Mouse (Mus musculus) urinary bladder, postnatal 14 days (tissue): ENCODE measurements at regions not wholly inside any gene's neighbourhood (a gene's known extent, or its start where the extent isn't known, plus 50 kb on each side); places are given as distances from the start of the nearest gene placed in this dataset.

Experiments used
- DNase-seq: peaks from one replicate; pipeline ENCODE4 v3.0.0; 2021; ENCODE audit warnings: low spot score

DNA sequence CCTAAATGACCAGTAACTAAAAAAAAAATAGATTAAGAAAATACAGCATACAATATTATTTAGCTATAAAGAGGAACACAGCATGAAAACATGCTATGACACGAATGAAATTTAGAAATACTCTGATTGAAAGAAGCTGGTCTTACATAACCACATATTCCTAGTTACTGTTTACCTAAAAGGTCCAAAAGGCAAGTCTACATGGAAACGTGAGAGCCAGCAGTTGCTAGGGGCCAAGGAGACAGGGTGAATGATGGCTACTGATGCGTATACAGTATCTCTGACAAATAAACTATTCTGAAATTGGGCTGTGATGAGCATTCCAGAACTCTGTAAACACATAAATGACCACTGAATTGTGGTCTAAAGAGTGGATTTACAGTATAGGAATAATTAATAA is 194.5 kb upstream of the Zbtb20 start:
- no peak for DNase-seq

DNA sequence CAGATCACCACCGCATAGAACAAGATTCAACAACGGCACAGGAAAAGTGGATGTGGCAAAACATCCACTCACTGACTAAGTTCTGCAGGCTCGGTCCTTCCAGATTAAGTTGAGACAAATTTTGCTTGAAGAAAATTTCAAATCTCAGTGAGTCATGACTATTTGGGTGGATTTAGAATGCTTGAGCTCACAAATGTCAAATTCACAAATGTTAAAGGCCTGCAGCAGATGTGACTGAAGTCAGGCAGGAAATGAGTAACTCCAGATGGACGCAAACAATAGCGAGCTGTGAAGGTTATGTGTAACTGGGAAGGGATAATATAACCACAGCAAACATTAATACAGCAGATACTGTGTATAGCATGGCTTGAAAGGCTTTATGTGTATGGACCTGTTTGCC is 198.5 kb upstream of the Zbtb20 start:
- DNase-seq, result no peak

DNA sequence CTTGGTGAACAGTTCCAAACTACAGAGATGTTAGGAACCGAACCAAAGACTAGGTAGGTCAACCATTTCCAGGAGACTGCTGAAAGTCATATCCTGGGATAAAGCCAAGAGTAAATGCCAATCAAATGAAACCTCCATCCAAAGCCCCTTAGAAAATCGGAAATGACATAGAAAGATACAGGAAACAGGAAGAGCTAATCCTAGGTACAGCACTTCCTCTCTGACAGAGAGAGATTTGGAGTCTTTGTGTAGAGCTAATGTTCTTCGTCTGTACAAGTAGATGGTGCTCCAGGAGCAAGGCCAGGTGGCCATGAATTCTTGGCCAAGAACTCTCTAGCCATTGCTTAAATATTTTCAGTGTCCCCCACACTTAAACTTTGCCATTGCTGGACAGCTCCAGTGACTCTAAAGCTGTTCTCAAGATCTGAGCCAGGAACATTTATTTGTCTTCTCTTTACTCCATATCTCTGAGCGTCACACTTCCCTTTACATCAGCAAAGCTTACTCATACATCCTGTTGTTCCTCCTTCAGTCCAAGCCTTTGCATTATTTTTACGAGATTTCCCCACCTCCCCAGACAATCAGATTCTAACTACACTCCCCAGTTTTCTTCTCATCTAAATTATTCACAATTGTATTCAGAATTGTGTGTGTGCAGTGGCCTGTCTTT is 199.1 kb upstream of the Zbtb20 start:
- no peak for DNase-seq

DNA sequence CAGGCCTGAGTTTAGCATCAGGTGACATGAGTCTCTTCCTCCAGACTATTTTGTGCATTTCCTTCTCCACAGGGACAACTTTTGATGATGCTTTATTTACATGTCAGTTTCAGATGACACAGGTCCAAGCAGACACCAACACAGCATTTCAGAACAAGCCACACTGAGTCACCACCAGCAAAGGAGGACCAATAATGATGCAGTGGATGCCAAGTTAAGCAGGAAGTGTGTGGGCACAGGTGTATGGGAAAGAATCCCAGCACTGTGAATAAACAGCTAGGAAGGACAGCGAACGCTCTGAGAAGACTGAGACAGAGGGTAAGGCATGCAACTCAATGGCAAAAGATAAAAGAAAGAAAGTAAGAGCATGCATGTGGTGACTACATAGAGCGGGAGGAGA is 200.7 kb upstream of the Zbtb20 start:
- no peak for DNase-seq

DNA sequence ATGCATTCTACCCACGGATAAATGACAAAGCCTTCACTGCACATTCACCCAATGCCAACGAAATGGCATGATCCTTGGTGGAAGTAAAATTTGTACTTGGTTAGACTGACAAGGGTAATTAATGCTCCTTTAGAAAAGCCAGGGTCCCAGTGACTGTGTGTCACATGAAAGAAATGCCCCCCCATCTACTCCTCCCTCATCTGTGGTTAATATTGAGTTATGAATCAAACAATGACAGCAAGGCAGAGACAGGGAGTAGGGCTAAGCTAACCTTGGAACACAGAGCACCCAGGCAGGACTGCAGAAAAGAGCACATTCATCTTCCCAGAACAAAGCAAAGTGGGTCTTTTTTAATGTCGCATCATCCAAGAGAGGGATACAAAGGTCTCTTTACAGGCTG is 209.1 kb upstream of the Zbtb20 start:
- DNase-seq, result no peak

DNA sequence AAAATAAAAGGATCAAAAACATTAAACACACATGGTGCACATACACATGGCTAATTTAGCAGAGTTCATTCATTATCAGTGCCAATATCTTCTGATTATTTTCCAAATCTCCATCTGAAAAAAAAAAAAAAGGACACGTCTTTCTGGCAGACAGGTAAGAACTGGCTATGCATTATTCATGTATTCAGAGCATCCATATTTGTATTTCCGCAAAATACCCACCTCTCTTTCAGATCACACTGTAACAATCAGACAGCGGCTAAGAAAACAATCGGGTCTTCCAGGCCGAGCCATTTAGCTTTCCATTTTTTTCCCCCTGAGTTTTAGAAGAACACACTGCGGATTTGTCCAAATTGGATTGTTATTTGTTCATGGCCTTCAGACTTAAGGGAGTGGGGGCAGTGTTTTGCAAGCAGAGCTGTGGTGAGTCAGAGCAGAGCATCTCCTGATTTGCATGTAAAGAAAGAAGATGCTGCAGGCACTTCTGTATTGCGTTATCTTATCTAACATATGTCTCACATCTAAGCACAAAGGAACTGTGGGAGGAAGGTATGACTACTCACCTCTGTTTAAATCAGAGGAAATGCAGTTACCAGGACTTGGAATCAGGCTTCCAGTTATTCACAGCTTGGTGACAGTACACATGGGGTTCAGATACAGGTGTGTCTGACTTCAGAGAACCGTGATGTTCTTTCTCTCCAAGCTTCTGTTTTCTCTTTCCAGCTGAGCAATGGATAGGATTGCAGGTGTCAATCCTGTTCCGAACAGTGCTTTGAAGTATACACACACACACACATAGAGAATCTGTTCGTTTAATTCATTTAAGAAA is 223.6 kb upstream of the Zbtb20 start:
- DNase-seq, result no peak

DNA sequence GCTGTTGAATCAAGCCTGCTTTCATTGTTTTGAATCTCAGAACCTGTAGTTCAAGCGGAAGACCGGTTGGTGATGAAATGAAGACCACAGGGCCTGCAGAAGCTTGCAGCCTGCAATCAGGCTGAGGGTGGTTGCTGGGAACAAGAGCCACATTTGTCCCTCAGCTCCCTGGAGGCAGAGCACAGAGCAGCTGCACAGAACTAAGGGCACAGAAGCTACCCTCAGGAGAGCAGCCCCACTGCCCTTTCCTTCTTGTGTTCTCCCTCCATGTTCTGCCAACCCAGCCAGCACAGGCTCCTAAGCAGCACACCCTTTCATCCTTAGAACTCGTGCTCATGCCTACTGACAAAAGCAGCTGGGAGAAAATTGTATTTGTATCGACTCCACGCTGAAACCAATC is 225.9 kb upstream of the Zbtb20 start:
- no peak for DNase-seq

DNA sequence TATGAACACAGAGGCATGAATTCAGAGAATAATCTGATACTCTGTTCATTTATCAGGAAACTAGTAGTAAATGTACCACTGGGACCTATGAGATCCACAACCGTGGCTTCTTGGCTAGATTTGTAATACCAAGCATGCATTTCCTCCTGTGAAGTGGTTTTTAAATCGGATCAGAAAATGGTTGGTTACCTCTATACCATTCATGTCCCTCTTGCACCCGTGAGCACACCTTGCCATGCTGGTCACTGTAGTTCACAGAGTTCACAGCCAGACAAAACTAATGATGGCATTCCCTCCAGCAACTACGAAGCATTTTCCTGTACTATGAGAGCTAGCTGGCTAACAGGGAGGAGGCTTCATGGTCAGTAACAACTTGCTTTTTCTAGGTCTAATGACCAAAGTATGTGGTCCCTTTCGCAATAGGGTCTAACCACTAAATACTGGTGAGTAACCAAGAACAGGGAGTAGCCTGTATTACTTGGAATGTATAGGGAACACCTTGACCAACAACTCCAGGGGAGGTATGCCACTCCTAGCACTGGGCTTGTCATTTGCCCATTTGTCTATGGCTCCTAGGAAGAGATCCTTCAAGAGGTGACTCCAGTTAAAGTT is 227.0 kb upstream of the Zbtb20 start:
- DNase-seq, result no peak

DNA sequence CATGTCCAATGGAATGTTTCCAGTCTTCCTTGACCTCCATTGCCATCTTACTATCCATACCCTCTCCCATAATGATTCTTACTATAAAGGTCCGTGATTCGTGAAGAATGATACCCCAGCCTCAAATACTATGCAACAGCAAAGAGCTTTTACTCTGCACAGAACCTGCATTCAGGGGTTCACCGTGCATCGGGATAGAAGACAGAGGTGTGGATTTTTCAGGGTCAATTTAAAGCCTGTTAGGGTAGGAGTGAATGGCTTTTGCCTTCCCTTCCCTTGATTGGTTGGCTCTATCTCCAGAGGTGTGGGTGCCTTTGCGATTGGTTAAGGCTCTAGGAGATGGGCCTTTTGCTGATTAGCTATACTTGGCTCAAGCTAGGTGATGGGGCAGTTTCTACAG is 227.9 kb upstream of the Zbtb20 start:
- DNase-seq, result no peak

DNA sequence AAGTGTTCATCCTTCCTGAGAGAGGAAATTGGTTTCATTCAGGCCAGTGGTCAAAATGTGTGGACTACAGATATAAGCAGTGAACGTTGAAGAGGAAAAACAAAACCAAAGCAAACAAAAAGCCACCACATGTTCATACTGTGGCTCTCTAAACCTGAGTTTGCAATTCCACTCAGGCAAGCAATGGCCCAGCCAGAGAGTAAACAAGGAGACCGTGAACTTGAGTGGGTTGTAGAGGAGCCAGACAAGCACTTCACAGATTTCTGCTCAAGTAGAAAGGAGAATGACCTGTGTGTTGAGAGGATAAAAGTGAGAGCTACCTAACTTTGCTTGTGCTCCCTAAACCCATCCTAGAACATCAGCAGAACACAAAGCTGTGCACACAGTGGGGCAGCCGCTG is 239.9 kb upstream of the Zbtb20 start:
- no peak for DNase-seq

DNA sequence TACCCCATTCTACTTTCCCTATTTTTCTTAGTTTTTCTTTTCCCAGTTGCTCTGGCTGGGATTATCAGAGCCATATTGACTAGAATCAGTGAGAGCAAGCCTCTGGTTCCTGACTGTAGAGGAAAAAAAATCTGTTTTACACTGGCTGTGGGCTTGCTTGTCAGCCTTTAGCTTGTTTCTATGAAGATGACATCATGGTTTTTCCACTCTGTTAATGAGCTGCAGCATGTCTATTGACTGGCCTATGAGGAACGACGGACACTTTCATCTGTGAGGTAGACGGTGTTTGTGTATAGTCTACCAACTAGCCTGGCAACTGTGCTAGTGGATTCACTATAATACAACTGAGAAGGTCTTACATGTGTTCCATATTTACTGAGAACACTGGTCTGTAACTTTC is 248.0 kb upstream of the Zbtb20 start:
- no peak for DNase-seq

DNA sequence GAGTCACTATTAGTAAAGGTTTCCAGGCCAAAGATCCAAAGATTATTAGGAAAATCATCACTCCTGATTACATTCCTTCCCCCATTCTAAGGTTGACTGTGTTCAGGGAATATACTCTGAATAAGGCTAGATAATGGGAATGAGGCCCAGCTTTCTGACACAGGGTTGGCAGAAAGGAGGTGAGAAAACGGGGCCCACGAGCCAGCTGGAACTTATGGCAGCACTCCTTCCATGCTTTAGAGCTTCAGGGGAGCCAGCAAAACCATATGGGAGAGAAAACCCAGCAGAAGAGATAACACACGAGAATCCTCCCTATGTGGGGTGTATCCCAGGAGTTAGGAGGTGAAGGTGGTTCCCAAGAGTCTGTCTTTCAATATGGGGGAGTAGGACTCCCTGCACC is 259.8 kb upstream of the Zbtb20 start:
- no peak for DNase-seq

DNA sequence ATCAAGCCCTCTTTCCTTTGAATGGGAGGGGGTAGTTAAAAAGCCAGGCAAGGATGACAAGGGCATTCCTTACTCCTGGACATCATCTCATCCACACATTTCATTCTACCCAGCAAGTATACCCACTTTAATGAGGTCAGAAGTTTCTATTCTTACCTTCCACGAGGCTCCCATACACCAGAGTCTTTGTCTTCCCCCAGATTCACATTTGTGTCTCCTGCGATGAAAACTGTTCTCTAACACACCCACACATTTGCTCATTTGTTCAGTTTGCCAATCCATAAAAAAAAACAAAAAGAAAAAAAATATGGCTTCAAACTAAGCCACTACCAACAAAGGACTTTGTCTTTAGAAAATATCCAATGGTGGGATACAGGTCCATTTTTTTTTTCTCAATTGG is 263.7 kb upstream of the Zbtb20 start:
- no peak for DNase-seq

DNA sequence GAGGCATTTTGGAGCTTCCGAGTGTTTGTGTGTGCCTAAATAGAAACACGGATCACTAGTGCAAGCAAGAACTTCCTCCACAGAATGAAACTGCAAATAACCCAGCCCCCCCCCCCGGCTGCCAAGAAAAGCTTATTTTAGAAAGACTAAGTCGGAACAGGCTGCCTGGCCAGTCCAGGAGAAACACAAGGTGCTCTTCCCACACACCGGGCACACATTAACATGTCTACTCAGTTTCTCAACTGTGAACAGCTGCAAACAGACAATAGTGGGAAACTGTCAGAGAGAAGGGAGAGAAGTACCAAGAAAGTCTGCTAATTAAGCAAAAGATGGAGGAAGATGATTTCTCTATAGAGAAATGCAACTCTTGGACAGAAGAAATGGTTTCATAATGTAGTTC is 267.3 kb upstream of the Zbtb20 start:
- DNase-seq, result no peak

DNA sequence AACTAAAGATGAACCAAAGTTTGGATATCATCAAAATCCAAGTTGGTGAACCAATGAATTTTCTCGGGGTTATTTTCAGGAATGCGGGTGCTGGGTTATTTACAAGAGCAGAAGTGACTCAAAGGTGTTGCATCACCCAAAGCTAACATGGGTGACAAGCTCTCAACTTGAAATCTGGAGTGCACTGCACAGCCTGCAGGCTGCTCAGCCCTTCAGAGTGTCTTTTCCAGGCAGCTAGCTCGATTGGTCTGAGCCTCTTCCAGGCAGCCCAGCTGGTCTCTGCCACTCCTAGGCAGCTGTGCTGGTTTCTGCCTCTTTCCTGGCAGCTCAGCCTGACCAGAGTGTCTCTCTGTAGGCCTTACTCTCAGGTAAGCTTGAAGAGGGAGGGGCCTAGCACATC is 251.9 kb upstream of the Gap43 start:
- no peak for DNase-seq

DNA sequence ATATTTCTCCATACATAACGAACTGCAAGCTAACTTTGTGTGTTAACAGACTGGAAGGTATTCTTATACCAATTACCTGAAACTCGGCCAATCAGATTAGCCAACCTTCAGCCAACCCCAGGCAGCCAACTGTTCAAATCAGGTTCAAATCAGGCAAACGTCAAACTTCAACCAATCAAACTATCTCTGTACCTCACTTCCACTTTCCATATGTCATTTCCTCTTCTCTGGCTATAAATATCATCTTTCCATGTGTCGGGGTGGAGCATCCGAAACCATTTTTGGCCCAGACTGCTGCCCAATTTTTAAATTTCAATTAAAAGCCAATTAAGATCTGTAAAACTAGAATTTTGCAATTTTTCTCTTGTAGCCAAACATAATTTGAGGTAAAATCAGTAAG is 251.1 kb upstream of the Gap43 start:
- no peak for DNase-seq

DNA sequence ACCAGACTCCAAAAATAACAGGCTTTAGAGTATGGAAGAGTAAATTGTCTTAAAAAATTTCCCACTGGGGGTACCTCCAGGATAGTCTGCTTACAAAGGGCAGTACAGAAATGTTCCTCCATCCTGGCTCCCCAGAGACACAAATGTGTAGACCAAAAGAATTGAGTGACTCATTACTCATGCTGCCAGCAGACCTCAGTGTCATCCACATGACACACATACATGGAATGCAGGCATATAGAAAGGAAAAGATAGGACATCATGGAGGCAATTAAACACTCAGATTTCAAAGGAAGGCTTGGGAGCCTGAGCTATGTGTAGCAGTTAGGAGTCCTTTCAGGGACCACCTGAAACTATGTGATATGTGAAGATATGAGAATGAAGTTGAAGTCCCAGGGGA is 245.7 kb upstream of the Gap43 start:
- no peak for DNase-seq

DNA sequence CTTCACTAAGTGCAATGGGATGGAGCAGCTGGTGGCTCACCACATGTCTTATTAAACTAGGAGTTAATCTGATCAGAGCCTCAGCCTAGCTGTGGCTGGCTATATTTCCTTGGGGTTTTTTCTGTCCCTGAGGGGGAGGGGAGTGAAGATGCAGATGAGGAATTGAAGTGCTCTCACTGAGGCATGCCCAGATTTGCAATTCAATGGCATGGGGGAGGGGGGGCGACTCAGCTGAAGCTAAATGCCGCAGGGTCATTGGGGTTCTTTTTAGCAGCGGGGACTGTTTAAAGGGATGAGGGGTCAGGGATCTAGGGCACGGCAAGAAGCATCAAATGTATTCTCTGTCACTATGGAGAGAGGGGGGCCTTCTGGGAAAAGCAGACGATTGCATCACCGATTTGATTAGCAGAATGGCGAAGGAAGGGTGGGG is 235.1 kb upstream of the Gap43 start:
- DNase-seq, result no peak

DNA sequence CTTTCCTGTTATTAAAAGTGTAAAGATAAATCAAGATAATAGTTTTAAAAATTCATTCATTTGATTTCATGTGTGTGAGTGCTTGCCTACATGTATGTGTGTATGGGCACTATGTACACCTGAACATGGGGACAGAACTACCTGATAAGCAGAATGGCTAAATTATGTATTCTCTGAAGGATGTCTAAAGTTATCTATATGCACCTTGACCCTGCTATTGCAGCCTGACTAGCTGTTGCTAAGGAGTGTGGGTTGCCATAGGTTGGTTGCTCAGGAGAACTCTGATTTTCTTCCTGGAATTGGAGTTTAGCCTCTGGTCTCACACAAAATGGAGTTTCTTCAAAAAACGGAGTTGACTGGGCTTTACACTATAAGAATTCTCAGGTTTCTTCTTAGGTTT is 234.5 kb upstream of the Gap43 start:
- DNase-seq, result no peak

DNA sequence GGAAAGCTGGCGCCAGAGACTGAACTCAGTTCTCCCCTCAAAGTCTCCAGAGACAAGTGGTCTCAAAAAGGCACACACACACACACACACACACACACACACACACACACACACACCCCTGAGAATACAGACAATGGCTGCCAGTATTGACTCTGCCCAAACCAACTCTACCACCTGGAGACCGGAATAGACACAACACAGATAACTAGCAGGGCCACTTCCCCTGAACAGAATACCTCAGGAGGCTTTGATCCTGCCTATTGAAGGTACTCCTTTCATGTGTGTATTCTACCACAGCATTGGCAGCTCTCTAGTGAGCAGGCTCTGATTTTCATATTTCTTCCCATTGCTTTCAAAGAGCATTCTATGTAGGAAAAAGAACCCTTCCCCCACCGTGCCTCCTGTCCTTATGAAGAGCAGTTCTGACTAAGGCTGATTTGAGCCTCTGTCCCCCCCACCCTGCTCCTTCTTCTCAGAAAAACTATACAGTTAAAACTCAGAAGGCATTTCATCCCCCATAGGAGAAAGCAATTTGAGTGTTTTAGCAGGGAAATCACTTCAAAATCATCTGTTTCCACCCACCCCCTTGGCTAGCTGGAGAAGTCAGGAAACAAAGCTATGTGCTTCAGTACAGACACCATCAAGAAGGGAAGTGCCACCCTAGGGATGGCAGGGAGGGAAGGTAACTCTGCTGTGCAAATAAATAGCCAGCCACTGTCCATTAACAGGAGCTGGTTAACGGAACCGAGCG is 230.0 kb upstream of the Gap43 start:
- DNase-seq, result no peak

DNA sequence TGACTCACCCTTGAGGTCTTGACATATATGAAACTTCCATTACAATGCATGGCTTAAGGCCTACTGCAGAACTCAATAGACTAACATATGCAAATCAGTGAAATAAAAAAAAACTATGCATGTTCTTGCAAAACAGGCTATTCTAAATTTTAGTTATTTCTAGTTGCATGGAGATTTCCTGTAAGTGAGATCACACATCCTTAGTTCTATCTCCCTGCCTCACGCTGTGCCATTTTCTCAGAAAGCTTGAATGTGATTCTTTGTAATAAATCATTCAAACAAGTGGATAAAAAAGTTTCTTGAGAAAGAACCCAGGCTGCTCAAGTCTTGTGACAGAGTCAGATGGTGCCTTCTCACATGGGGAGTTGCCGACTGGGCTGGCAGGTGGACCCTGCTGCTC is 228.9 kb upstream of the Gap43 start:
- DNase-seq, result no peak

DNA sequence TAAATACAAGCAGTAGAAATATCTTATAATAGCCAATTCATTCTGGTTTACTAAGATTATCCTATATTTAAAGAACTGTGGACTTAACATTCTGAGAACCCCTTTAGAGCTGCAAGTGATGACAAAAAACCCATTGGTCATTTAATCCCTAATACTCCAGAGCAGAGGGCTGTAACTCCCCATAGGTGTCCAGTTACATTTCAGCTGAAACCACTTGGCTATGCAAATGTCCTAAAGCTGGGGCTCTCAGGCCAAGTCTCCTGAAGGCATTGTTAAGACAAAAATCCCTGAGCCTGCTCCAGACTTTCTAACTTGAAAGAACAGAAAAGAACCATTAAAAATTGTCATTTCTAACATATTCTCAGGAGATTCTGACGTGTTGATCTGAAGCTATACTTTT is 209.1 kb upstream of the Gap43 start:
- no peak for DNase-seq
